Mouse (Mus musculus) heart, postnatal 0 days (tissue): Measurements from ENCODE around the gene Nkpd1. TPM values are rescaled to one million over a fixed set of nuclear protein-coding genes. Genes with fewer than 3 reads are reported as not detected.

ENCODE experiments used
- ATAC-seq: fragments of 200-750 bp; cut with Nextera tagmentation; 2 replicates; pipeline ENCODE4 v1.8.0; 2017; ENCODE audit warnings: low read depth, moderate number of reproducible peaks, moderate library complexity; ENCODE audit not compliant: insufficient read depth
- DNase-seq: peaks from one replicate; pipeline ENCODE4 v3.0.0-alpha.2; 2016; ENCODE audit warnings: low spot score
- H3K27ac ChIP-seq: fragments of 300-500 bp; sonication (generic); 2 replicates; pipeline ENCODE4 v1.5.1; 2014; ENCODE audit warnings: low read depth, mild to moderate bottlenecking
- H3K27me3 ChIP-seq: fragments of 300-500 bp; sonication (generic); 2 replicates; pipeline ENCODE4 v1.6.1; 2014; ENCODE audit warnings: low read length, mixed read lengths; ENCODE audit not compliant: control insufficient read depth, insufficient read depth
- H3K36me3 ChIP-seq: fragments of 300-500 bp; sonication (generic); replicated peaks from 2 replicates; pipeline ENCODE4 v1.6.1; 2014; ENCODE audit warnings: low read length, mixed read lengths; ENCODE audit not compliant: control insufficient read depth, insufficient read depth
- H3K4me1 ChIP-seq: fragments of 300-500 bp; sonication (generic); 2 replicates; pipeline ENCODE4 v1.6.1; 2014; ENCODE audit warnings: antibody characterized with exemption; ENCODE audit not compliant: control insufficient read depth, insufficient read depth
- H3K4me2 ChIP-seq: fragments of 300-500 bp; sonication (generic); 2 replicates; pipeline ENCODE4 v1.6.1; 2014; ENCODE audit warnings: low read depth, mild to moderate bottlenecking, low read length, moderate library complexity
- H3K4me3 ChIP-seq: fragments of 300-500 bp; sonication (generic); 2 replicates; pipeline ENCODE4 v1.5.1; 2014; ENCODE audit warnings: low read depth, low read length
- H3K9ac ChIP-seq: fragments of 300-500 bp; sonication (generic); replicated peaks from 2 replicates; pipeline ENCODE4 v1.6.1; 2014; ENCODE audit warnings: low read depth, low read length, mixed read lengths
- H3K9me3 ChIP-seq: fragments of 300-500 bp; sonication (generic); replicated peaks from 2 replicates; pipeline ENCODE4 v1.6.1; 2016; ENCODE audit warnings: low read length; ENCODE audit not compliant: control insufficient read depth
- CTCF ChIP-seq: IDR thresholded peaks from 2 replicates; pipeline ENCODE4 v1.5.1; 2016; ENCODE audit warnings: antibody characterized with exemption, control low read depth, low read depth
- EP300 ChIP-seq: IDR thresholded peaks from 2 replicates; pipeline ENCODE4 v1.6.1; 2016; ENCODE audit warnings: antibody characterized with exemption, low read depth
- WGBS: fragments of 180-500 bp; shearing (Covaris S2); extraction: QIAGEN DNeasy Blood & Tissue Kit; methylation state at CpG from one replicate; pipeline ENCODE4 v1.1.7; 2014; 5-methylcytosine and 5-hydroxymethylcytosine counted together
- polyA plus RNA-seq: library from polyadenylated mRNA; unstranded; fragments of >200 nt; fragmentation: Nextera tagmentation; extraction: Ambion mirVana; gene quantifications from 2 replicates; pipeline ENCODE4 v1.2.1, GENCODE M21; 2015
- total RNA-seq: library from RNA; depleted of rRNA; stranded (reverse); fragments of >200 nt; gene quantifications from 2 replicates; pipeline ENCODE4 v1.2.3, GENCODE M21; 2014; ENCODE audit warnings: low replicate concordance

Nkpd1 gene
- total and polyA plus RNA-seq, 2 experiments from 2014 or later = not detected

- H3K36me3 ChIP-seq = no peaks in the 10 kb centered on the region
- TF ChIP-seq CTCF (no peak), EP300 (no peak)
- H3K4me2 ChIP-seq = 0 out of 2 replicates have a peak overlapping the region, but pooled peaks have one; percentile 34
- no peak for ATAC-seq
- DNase-seq = no peak
- peak overlapping the region; percentile 12; the same call in 1 of the 2 replicates for H3K4me3 ChIP-seq
- H3K4me1 ChIP-seq = peaks cover 4% of the 10 kb centered on the region
- H3K9ac ChIP-seq = no peak overlapping the region
- 27% methylated on average over 31 of the region's 31 CpGs for WGBS
- no peak overlapping the region for H3K27ac ChIP-seq
- peaks cover 35% of the 10 kb centered on the region for H3K27me3 ChIP-seq
- no peaks in the 10 kb centered on the region for H3K9me3 ChIP-seq
Observed at GRCm38 (mm10) chr7:19489525-19489924, 28.1 kb upstream of the Nkpd1 start.

- H3K27ac ChIP-seq = no peak overlapping the region
- H3K9ac ChIP-seq = peak overlapping the region; percentile 25; the same call in 1 of the 2 replicates
- peaks cover 4% of the 10 kb centered on the region for H3K4me1 ChIP-seq
- peak overlapping the region; percentile 24; the same call in 1 of the 2 replicates for H3K4me3 ChIP-seq
- TF ChIP-seq EP300 (no peak), CTCF (peak; percentile 24)
- WGBS = under 1% methylated on average over 25 of the region's 26 CpGs
- H3K27me3 ChIP-seq = peaks cover 35% of the 10 kb centered on the region
- H3K4me2 ChIP-seq = peak overlapping the region; percentile 60
- DNase-seq (peak; percentile 42), ATAC-seq (peak; percentile 61)
- no peaks in the 10 kb centered on the region for H3K36me3 ChIP-seq
- H3K9me3 ChIP-seq = no peaks in the 10 kb centered on the region
Observed at GRCm38 (mm10) chr7:19491731-19492130, 25.9 kb upstream of the Nkpd1 start.

- no peaks in the 10 kb centered on the region for H3K9me3 ChIP-seq
- no peak for TF ChIP-seq CTCF
- no peak for TF ChIP-seq EP300
- 78% methylated on average over 25 of the region's 25 CpGs for WGBS
- no peak overlapping the region for H3K4me3 ChIP-seq
- no peak for DNase-seq
- peaks cover 4% of the 10 kb centered on the region for H3K4me1 ChIP-seq
- no peak for ATAC-seq
- no peak overlapping the region for H3K4me2 ChIP-seq
- no peak overlapping the region for H3K9ac ChIP-seq
- peaks cover 16% of the 10 kb centered on the region for H3K27me3 ChIP-seq
- H3K27ac ChIP-seq = no peak overlapping the region
- H3K36me3 ChIP-seq = no peaks in the 10 kb centered on the region
Observed at GRCm38 (mm10) chr7:19494751-19495474, 22.7 kb upstream of the Nkpd1 start.

- Histone ChIP-seq H3K36me3 (no peaks in the 10 kb centered on the region), H3K9ac (no peak overlapping the region), H3K4me1 (peaks cover 4% of the 10 kb centered on the region), H3K4me3 (no peak overlapping the region), H3K4me2 (no peak overlapping the region), H3K9me3 (no peaks in the 10 kb centered on the region), H3K27me3 (peaks cover 10% of the 10 kb centered on the region), H3K27ac (no peak overlapping the region)
- no peak for ATAC-seq
- 60% methylated on average over 20 of the region's 20 CpGs for WGBS
- DNase-seq = no peak
- TF ChIP-seq EP300 (no peak), CTCF (no peak)
Observed at GRCm38 (mm10) chr7:19495521-19496213, 22.0 kb upstream of the Nkpd1 start.

GRCm38 (mm10) chr7:19496214-19496555 is 21.5 kb upstream of the Nkpd1 start:
- no peak for ATAC-seq
- WGBS = 78% methylated on average over 5 of the region's 5 CpGs

More at GRCm38 (mm10) chr7:19496214-19496555, 21.5 kb upstream of the Nkpd1 start:
- Histone ChIP-seq H3K27ac (no peak overlapping the region), H3K4me3 (no peak overlapping the region), H3K36me3 (no peaks in the 10 kb centered on the region), H3K9ac (no peak overlapping the region), H3K9me3 (no peaks in the 10 kb centered on the region), H3K4me2 (no peak overlapping the region), H3K4me1 (peaks cover 4% of the 10 kb centered on the region), H3K27me3 (peaks cover 5% of the 10 kb centered on the region; the same call in 1 of the 2 replicates)
- DNase-seq = no peak
- no peak for TF ChIP-seq EP300
- TF ChIP-seq CTCF = no peak
